Mouse (Mus musculus): ENCODE results near the gene Emd.
"Not testable (repeated sequence)": the region's sequence is repeated elsewhere in the genome, so short reads cannot be mapped to it uniquely, and the experiment has no call there.

The Emd gene

GRCm38 (mm10) chrX:74254153-74254887 is at the start of gene Emd:
Gene Emd (plus strand): TSS chrX:74254687.
- DNase-seq = peak; percentile 87

DNA sequence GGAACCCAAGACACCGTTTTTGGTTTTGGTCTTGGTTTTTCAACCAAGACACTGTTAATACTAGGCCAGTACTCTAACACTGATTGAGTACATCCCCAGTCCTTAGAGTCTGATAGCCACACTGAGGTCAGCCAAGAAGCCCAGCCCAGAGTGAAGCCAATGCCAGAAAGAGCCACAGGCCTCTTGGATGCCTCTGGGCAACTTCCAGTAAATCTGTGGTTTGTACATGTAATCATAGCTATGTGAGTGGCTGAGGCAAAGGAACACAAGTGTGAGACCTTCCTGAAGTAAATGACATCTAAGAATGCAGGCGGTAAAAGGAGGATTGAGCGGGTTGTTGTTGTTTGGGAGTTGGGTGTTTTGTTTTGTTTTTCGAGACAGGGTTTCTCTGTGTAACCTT is 36.0 kb upstream of the Emd start:
- DNase-seq = no peak

DNA sequence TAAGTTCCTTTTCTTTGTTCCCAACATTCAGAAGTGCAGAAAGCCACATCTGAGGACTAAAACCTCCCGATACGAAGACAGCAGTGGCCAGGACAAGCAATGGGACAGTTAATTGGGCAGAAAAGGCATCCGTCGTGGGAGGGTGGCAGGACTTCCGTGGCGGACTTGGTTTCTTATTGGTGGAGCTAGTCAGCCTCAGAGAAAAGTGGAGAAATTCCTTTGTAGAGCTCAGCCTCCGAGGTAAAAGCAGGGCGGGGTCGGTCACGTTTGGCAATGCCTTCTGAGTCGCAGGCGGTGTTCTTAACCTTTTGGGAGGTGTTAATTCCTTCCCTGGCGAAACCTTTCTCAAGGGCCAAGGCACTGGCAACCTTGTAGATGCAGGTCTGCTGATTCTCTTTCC is 35.0 kb upstream of the Emd start:
- no peak for DNase-seq

- DNase-seq = not testable (repeated sequence)
Measured at GRCm38 (mm10) chrX:74220099-74220498, 34.4 kb upstream of the Emd start.

DNA sequence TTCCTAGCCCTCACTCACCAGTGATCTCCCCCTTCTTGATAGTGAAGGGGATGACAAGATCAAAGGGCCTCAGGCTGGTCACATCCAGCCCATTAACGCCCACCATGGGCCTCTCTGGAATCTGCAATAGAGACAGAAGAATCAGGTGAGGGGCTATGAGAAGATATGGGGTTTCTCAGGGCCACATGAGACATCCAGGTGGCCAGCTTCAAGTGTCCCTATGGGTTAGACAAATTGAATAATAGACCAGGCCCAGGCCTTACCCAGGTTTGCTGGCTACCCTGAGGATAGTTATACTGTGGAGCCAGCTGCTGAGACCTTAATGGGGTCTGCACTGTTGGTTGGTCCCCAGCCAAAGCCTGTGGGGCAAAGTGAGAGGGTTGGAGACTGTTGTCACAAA is 24.4 kb upstream of the Emd start:
- DNase-seq = no peak

DNA sequence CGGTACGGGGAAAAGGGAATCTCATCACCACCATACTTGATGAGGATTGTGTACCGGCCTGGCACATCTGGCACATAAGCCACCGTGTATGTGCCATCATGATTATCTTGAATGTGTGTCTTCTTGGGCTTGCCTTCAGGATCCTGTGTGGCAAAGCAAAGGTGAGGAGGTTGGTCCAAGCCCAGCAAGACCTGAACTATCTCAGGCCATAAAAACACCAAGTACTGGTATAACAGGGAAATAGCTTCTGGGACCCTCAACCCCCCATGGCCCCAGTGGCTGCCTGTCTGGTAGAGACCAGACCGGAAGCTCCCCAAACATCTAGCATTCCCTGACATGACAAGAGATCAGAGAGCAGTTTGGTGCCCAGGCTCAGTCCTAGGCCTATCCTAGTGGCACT is 21.3 kb upstream of the Emd start:
- no peak for DNase-seq

DNA sequence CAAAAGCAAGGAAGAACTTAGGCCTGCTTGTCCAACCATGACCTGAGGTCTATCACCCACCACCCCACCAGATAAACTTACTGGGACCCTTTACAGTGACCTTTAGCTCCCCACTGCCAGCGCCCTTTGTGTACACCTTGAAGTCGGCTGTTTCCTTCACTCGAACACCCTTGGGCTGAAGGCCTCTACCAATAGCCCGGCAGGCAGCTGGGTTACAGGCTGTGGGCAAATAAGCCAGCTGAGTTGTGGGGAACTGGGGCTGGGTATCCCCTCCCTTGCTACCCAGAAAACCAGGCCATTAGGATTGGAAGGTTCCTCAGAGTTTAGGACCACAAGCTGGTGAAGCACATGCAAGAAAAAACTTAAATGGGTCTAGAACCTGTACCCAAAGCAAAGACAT is 14.2 kb upstream of the Emd start:
- DNase-seq = no peak

GRCm38 (mm10) chrX:74243396-74243795 is 11.1 kb upstream of the Emd start:
- no peak for DNase-seq

GRCm38 (mm10) chrX:74243807-74244206 is 10.7 kb upstream of the Emd start:
- no peak for DNase-seq

GRCm38 (mm10) chrX:74244614-74245083 is 9.8 kb upstream of the Emd start:
- DNase-seq = no peak

DNA sequence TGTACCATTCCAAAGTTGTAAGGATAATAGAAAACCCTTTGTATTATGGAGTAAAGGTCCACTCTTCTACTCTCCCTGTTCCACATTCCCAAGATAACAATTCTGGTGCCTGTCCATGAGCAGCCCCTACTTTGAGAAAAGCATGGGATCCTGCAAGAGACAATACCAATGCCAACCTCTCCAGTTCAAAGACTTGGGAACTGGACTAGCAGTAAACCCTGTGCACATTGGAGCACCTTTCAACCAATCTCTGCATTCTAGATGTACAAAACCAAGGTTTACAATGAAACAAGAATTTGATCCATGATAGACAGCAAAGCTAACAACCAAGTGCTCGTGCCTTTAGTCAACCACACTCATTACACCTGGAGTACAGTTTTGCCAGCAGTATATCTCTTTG is 9.4 kb upstream of the Emd start:
- DNase-seq = no peak

DNA sequence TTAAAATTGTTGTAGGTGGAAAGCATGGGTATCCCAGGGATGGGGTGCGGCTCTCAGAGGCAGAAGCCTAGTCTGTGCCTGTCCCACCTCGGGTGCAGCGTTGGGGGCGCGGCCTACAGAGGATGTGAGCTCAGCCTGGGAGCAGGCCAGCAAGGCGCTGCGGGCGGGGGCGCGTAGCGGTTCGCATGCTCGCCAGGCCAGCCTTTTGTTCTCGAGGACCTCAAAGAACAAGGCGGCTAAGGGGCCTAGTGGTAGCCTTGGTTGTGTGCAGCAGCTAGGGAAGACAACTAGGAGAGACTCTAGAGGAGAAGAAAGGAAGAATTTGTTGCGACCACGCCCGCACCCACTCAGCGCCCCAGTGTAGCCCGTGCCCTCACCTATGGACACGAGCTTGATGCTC is 8.8 kb upstream of the Emd start:
- DNase-seq = peak; percentile 55

GRCm38 (mm10) chrX:74246213-74246681 is 8.2 kb upstream of the Emd start:
- peak; percentile 81 for DNase-seq

DNA sequence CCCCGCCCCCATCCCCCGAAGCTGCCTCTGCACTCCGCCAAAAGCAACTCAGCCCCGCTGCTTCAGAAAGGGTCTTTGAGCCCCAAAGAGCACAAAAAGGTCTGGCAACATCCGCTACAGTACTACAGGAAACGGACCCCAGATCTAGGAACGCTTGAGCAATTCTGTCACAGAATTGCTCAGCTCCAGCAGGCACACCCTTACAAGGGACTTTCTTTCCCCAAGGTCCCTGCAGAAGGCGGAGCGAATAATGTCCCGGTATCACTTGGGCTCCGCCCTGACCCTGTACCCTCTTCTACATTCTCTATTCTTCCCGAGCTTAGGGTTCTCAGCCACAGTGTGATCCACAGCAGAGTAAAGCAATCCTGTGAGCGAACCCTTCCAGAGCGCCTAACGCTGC is 7.8 kb upstream of the Emd start:
- DNase-seq = no peak

- no peak for DNase-seq
Measured at GRCm38 (mm10) chrX:74248651-74249050, 5.8 kb upstream of the Emd start.

DNA sequence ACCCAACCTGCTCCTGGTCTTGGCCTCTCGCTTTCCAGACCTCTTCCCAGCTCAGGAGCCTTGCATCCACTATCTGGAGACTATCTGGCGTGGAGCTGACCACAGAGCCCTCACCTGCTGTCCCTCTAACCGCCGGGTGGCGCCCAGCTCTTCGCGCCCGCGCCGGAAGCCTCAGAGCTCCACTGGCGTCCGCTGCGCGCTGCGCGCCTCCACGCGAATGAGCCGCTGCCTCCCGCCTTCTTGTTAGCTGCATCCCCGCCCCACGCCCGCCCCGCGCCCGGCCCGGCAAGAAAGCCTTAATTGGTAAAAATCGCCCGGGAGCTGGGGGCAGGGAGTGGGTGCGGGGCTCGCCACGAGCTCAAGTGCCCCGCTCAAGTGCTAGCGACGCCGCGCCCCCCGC is 4.9 kb upstream of the Emd start, which contains the start of gene Flna:
TSS of gene Flna (minus strand) at position 206 of the 400 bp plus-strand sequence.
- DNase-seq = peak; percentile 58

DNA sequence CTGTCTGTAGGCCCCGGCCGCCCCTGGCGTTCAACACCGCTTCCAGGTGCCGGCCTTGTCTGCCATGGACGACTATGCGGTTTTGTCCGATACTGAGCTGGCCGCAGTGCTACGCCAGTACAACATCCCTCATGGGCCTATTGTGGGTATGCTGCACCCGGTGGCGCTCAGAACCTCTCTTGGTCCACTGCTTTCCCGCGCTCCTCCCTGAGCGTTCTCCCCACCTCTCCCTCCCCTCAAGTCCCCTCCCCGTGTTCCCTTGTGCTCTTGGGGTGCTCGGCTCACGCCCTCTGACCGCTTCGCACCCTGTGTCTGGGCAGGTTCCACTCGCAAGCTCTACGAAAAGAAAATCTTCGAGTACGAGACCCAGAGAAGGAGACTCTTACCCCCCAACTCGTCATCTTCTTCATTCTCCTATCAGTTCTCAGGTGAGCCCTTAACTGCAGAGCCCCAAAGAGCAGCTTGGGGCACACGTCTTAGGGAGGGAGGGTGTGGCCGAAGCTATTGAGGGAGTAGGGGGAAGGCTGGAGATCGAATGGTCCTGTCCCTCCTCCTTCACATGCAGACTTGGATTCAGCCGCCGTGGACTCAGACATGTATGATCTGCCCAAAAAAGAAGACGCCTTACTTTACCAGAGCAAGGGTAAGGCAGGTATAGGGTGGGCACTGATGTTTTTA is 540 bp downstream of the Emd start:
- DNase-seq = no peak

DNA sequence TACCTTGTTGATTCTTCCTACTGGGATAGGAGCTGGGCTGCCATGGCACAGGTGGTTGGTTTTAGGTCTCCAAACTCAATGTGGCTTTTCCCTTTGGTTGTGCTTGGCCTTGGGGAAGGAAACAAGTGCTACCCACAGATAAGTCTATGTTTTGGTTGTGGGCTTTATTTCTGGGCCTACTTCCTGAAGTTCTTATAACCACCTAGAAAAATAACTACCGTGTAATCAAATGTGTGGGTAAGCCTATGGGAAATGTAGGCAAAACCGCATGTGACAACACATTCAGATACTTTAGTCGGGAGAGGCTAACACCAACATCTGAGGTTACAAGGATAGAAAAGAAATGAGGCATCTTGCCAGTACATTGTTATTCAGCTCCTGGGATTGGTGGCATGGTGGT is 3.3 kb downstream of the Emd start:
- DNase-seq = no peak

DNA sequence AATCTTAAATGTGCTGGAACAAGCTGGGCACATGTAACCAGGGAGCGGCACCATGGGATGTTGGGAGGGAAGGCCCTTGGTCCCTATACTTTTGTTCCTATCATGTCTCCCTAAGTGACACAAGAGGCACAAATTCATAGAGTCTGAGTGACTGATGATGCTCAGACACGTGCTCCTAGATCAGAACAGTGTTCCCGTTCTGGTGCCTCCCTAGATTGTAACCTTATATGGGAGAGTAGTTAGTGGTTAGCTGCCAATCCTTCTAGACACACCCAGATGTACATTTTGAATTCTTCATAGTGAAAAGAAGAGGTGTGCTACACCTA is 15.2 kb downstream of the Emd start:
- no peak for DNase-seq

GRCm38 (mm10) chrX:74270062-74270901 is 15.8 kb downstream of the Emd start, which contains the start of gene Rpl10:
Gene Rpl10 (plus strand): TSS chrX:74270812.
- peak; percentile 84 for DNase-seq

DNA sequence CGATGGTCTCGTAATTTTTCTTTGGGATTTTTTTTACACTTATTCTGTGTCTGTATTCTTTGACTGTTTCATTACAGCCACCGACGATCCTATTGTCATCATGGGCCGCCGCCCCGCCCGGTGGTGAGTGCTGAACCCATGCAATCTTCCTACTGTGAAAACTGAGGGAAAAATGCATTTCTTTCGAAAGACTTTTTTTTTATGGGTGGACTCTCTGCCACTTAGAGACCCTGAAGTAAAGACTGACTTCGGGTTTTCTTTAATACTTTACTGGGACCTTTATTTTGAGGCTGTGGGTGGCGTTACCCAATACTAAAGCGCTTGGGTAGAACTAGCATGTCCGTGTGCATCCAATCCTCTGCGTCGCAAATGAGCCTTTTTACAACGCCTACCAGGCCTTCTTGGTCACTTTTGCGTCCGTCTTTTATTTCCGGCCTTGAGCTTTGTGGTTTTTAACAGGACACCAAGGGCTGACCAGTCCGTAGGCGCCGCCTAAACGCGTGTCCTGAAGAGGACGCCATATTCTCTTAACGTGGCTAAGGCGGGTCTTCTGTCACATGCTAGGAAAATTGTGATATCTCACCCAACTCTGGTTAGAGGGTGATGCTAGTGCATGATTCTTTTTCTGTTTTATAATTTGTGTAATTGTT is 16.5 kb downstream of the Emd start:
- DNase-seq = no peak

DNA sequence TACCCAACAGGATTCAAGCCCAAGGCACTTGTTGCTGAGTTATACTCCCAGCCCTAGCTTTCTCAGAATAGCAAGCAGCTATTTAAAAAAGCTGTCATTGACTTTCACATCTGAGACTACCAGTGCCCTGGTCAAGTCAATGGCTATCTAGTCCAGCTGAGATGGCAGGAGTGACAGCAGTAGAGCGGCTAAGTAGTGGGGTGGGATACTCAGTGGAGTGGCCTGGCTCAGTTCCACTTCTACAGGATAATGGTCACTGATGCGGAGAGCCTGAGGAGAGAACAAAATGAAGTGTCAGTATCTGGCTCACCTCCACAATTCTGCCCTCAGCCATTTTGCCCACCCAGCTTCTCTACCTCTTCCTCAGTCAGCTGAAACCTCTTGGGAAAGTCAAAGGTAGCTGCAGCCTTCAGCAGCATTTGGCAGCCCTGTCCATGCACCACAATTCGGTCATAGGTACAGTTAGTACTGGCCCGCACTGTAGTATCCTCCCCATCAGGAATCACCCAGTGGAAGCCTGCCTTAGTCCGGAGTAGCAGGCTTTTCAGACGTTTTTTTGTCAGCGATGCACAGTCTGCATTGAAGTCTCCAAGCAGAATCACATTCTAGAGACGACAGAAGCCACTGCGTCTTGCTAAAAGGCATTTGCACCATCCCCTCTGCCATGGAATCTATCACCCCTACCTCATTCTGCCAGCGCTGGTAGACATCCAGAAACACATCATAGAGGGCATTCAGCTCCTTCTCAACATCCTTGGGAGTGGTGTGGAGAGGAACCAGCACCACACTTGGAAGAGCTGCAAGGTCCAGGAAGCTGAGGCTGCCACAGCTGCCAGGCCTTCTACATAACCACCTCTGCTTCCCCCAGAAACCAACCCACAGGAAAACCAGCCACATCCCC is 19.2 kb downstream of the Emd start:
- no peak for DNase-seq
